Mouse (Mus musculus) ES-E14 (cell line): ENCODE data around the gene Ebf3.

Experiments used
- CHD2 ChIP-seq: IDR thresholded peaks from 2 replicates; pipeline ENCODE4 v1.6.1; 2014; ENCODE audit warnings: mild to moderate bottlenecking, low read depth, low read length, inconsistent platforms
- HCFC1 ChIP-seq: IDR thresholded peaks from 2 replicates; pipeline ENCODE4 v1.6.1; 2012; ENCODE audit warnings: low read length, inconsistent platforms, borderline replicate concordance; ENCODE audit not compliant: insufficient read depth
- MAFK ChIP-seq: IDR thresholded peaks from 2 replicates; pipeline ENCODE4 v1.6.1; 2014; ENCODE audit warnings: mild to moderate bottlenecking, low read depth, low read length, inconsistent platforms; ENCODE audit not compliant: insufficient read depth
- ZC3H11A ChIP-seq: IDR thresholded peaks from 2 replicates; pipeline ENCODE4 v1.6.1; 2012; ENCODE audit warnings: low read depth, mild to moderate bottlenecking, inconsistent platforms, low read length, borderline replicate concordance
- ZNF384 ChIP-seq: IDR thresholded peaks from 2 replicates; pipeline ENCODE4 v1.6.1; 2012; ENCODE audit warnings: low read depth, low read length, inconsistent platforms

DNA sequence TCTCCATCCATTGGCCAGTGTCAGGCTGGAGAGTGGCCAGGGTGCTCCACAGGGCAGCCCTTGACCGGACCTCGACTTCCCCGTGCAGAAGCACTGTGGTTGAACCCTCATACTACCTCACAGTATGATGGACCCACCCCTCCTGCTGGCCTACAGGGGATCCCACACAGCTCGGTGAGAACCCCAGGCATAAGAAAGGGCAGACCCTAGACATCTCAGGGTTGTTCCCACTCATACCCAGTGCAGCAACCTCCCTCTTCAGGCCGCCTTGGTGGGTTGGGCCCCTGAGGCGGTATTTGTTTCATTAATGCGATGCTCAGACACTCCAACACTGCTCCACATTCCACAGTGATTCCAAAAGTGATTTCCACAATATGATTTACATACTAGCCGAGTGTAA, 51.9 kb downstream of the Ebf3 start:
- TF ChIP-seq MAFK = no peak
- TF ChIP-seq CHD2 = no peak
- TF ChIP-seq HCFC1 = no peak
- TF ChIP-seq ZNF384 = no peak
- no peak for TF ChIP-seq ZC3H11A
